ENCODE assay signal across 26 mouse cellular contexts in genomic region chr16:15238449-15238848, GRCm38 (mm10).
DNase-seq lines count a peak whose midpoint lies in the region; ATAC-seq and TF ChIP-seq lines count a peak whose summit lies in the region.
"Had no signal": no experiment of that assay in that cellular context is flagged by ENCODE, and none has a peak within 500 bp of the region (broad histone marks: within the 10 kb centered on the region; RNA-seq: fewer than 3 reads in every experiment).

No protein-coding gene starts in this region.

- no peak overlapping the region for H3K4me3 ChIP-seq in limb, embryonic 14.5 days (replicated peaks; ENCODE audit: low read length)
- H3K4me3 ChIP-seq in limb, embryonic 10.5 days, result no peak overlapping the region
- no peak overlapping the region for H3K4me3 ChIP-seq in embryonic fibroblast, embryonic 13.5 days (ENCODE audit: insufficient read depth, low read length)
- H3K4me3 ChIP-seq: embryonic facial prominence, embryonic 15.5 days; erythroblast, embryonic 14.5 days; forebrain, embryonic 10.5 days; forebrain, embryonic 13.5 days; heart, embryonic 13.5 days had no signal

- no peak for TF ChIP-seq CTCF in embryonic fibroblast, embryonic 13.5 days (IDR thresholded peaks at IDR 0.05; ENCODE audit: borderline replicate concordance, insufficient read depth, low read length)

- H3K27ac ChIP-seq in limb, embryonic 14.5 days (replicated peaks; ENCODE audit: low read depth, low read length), result peak overlapping the region; percentile 50; the same call in 1 of the 2 replicates
- no peak overlapping the region for H3K27ac ChIP-seq in limb, embryonic 10.5 days
- H3K27ac ChIP-seq in embryonic fibroblast, embryonic 13.5 days (ENCODE audit: insufficient read depth, low read length), result peak overlapping the region; percentile 47; the same call in 1 of the 2 replicates
- H3K27ac ChIP-seq: embryonic facial prominence, embryonic 15.5 days; forebrain, embryonic 10.5 days; forebrain, embryonic 13.5 days; heart, embryonic 13.5 days; hindbrain, embryonic 14.5 days; hindbrain, postnatal 0 days had no signal

- H3K9me3 ChIP-seq in limb, embryonic 14.5 days (ENCODE audit: control insufficient read depth, low read length), result no peaks in the 10 kb centered on the region
- H3K9me3 ChIP-seq in limb, embryonic 10.5 days (replicated peaks), result no peaks in the 10 kb centered on the region
- H3K9me3 ChIP-seq: embryonic facial prominence, embryonic 15.5 days; forebrain, embryonic 10.5 days; forebrain, embryonic 13.5 days; heart, embryonic 13.5 days had no signal

- no peak overlapping the region for H3K4me2 ChIP-seq in limb, embryonic 14.5 days (replicated peaks; ENCODE audit: low read depth, low read length, severe bottlenecking)
- H3K4me2 ChIP-seq: embryonic facial prominence, embryonic 15.5 days; forebrain, embryonic 13.5 days; heart, embryonic 13.5 days; hindbrain, embryonic 14.5 days had no signal

- no peak for ATAC-seq in limb, embryonic 14.5 days (ENCODE audit: low FRiP score, low read depth)
- ATAC-seq: forebrain, embryonic 13.5 days; forebrain, embryonic 16.5 days; hindbrain, postnatal 0 days; intestine, postnatal 0 days; Patski had no signal

- H3K4me1 ChIP-seq in limb, embryonic 14.5 days (ENCODE audit: control insufficient read depth, insufficient read depth, low read length), result no peaks in the 10 kb centered on the region
- no peaks in the 10 kb centered on the region for H3K4me1 ChIP-seq in limb, embryonic 10.5 days
- peaks cover 3% of the 10 kb centered on the region; the same call in 1 of the 2 replicates for H3K4me1 ChIP-seq in embryonic fibroblast, embryonic 13.5 days (ENCODE audit: control insufficient read depth, insufficient read depth, low read length)
- H3K4me1 ChIP-seq: embryonic facial prominence, embryonic 15.5 days; forebrain, embryonic 10.5 days; forebrain, embryonic 13.5 days; heart, embryonic 13.5 days had no signal

- peak; percentile 30 for DNase-seq in limb, embryonic 14.5 days (ENCODE audit: low spot score)
- no peak for DNase-seq in limb, embryonic 10.5 days (ENCODE audit: low spot score)
- DNase-seq in NIH3T3 (ENCODE audit: low read depth), result peak; percentile 65
- DNase-seq in adrenal gland, postnatal 36 days, result no peak
- no peak for DNase-seq in adrenal gland, postnatal 14 days
- DNase-seq: adrenal gland, adult 2 months; adrenal gland, postnatal 25 days; cerebellum, adult 18-20 months; cerebellum, adult 9-10 months; cerebellum, postnatal 36 days; embryo, embryonic 11 days; gastrocnemius, postnatal 10 days; gastrocnemius, postnatal 36 days; heart, postnatal 4 days; kidney, adult 2 months had no signal

- H3K27me3 ChIP-seq in limb, embryonic 14.5 days (ENCODE audit: control insufficient read depth, insufficient read depth, low read length), result no peaks in the 10 kb centered on the region
- H3K27me3 ChIP-seq in limb, embryonic 10.5 days (ENCODE audit: low read depth, poor library complexity, severe bottlenecking), result no peaks in the 10 kb centered on the region
- H3K27me3 ChIP-seq: embryonic facial prominence, embryonic 15.5 days; forebrain, embryonic 13.5 days; heart, embryonic 13.5 days; Patski had no signal

- no peaks in the 10 kb centered on the region for H3K36me3 ChIP-seq in limb, embryonic 14.5 days (ENCODE audit: control insufficient read depth, insufficient read depth, low read length)
- H3K36me3 ChIP-seq in limb, embryonic 10.5 days, result no peaks in the 10 kb centered on the region
- H3K36me3 ChIP-seq: embryonic facial prominence, embryonic 15.5 days; forebrain, embryonic 10.5 days; heart, embryonic 13.5 days had no signal

- no peak for TF ChIP-seq POLR2A in limb, embryonic 14.5 days (IDR thresholded peaks at IDR 0.05; ENCODE audit: borderline replicate concordance, extremely low read depth, insufficient read depth, insufficient read length)
- TF ChIP-seq POLR2A in embryonic fibroblast, embryonic 13.5 days (IDR thresholded peaks at IDR 0.05; ENCODE audit: low read depth, low read length), result no peak

- H3K9ac ChIP-seq in limb, embryonic 14.5 days (ENCODE audit: low read depth, low read length, severe bottlenecking), result no peak overlapping the region
- H3K9ac ChIP-seq: embryonic facial prominence, embryonic 15.5 days; forebrain, embryonic 13.5 days; heart, embryonic 13.5 days; hindbrain, embryonic 14.5 days had no signal

Comparison
In these comparisons a context has a peak if more than half of its experiments do, and no peak if none do; other contexts are left out.
1. DNase-seq: peak in limb, embryonic 14.5 days (single experiment) and NIH3T3 (single experiment); none in limb, embryonic 10.5 days (single experiment), adrenal gland, postnatal 36 days (0 of 2) and adrenal gland, postnatal 14 days (single experiment).